Mouse (Mus musculus) heart, adult 18-20 months (tissue): Measurements from ENCODE around the gene Bcl2l15. TPM values are rescaled to one million over a fixed set of nuclear protein-coding genes. Genes with fewer than 3 reads are reported as not detected.
"Not testable (repeated sequence)": the region's sequence is repeated elsewhere in the genome, so short reads cannot be mapped to it uniquely, and the experiment has no call there.

Experiments
- DNase-seq, 2 experiments: peaks; one replicate each; pipeline ENCODE4 v3.0.0; 2021 to 2022; ENCODE audit warnings: mixed read lengths in 1 of 2
- total RNA-seq, 2 experiments: library from RNA; stranded (reverse); gene quantifications; 2 replicates each; pipeline ENCODE4 v1.2.3; 2021

Gene Bcl2l15
- total RNA-seq, 2 experiments from 2014 or later = not detected

GRCm38 (mm10) chr3:103831146-103831545, 1.3 kb upstream of the Bcl2l15 start:
- DNase-seq = peak in 1 of 2 experiments; percentile 7

GRCm38 (mm10) chr3:103834001-103834400, 1.6 kb downstream of the Bcl2l15 start:
- DNase-seq = no peak

DNA sequence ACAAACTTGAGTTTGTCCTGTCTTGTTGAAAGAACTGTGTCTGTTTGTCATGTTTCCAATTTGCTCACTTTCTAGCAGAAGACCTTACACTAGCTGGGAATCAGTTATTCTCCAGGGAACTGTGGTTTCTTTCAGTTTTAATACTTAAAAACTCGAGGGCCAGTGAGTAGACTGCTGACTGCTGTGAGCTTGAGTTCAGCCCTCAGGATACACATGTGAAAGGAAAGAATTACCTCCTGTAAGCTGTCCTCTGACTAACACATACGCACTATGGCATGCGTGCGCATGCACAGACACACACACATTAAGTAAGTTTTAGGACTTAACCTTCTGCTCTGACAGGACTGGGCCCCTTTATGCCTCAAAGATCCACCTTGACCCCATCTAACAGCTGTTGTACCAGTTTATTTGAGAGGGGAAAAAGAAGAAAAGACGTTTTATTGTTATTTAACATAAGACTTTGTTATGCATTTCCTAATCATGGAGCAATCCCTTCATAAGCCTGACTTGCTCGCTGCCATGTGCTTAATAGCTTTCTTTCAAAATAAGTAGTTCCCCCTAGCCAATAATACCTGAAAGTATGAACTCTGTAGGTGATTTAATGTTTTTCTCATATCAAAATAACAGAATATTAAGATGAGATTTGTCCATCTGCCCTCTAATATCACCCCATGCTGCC, 3.0 kb downstream of the Bcl2l15 start:
- DNase-seq = no peak

- DNase-seq = no peak
Measured at GRCm38 (mm10) chr3:103835951-103836310, 3.5 kb downstream of the Bcl2l15 start.

DNA sequence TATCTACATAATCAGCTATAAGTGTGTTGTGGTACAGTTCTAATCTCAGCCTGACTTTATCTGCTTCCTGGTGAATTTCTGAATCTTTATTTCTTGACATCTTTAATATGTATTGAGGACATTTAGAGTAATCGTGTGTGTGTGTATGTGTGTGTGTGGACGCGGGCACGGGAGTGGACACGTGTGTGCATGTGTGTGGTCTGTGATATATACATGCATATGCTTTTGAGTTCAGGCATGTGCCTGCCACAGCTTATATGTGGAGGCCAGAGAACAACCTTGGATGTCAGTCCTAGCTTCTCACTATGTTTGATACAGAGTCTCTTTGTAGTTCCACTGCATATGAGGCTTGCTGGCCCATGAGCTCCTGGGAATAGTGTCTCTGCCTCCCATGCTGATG, 4.1 kb downstream of the Bcl2l15 start:
- DNase-seq = no peak

GRCm38 (mm10) chr3:103839711-103840110, 7.3 kb downstream of the Bcl2l15 start:
- DNase-seq = no peak

- DNase-seq = not testable (repeated sequence)
Measured at GRCm38 (mm10) chr3:103840195-103840594, 7.8 kb downstream of the Bcl2l15 start.

DNA sequence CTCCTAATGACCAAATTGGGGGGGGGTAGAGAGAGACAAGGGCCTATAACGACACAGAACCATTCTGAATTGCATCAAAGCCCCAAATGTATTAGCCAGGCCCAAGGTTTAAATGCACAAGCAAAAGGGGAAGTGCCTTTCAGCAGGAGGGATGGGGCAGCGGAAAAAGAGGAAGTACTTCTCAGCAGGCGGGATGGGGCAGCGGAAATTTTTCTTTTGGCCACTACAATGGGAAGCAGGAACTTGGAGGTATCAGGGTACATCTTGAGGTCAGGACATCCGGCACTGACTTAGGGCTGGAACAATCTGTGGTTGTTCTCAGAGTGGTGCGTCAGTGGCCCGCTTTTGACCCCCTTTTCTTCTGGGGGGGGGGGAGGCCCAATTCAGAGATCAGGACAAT, 8.5 kb downstream of the Bcl2l15 start:
- DNase-seq = not testable (repeated sequence)

- no peak for DNase-seq
Measured at GRCm38 (mm10) chr3:103850644-103851363, 18.4 kb downstream of the Bcl2l15 start.

DNA sequence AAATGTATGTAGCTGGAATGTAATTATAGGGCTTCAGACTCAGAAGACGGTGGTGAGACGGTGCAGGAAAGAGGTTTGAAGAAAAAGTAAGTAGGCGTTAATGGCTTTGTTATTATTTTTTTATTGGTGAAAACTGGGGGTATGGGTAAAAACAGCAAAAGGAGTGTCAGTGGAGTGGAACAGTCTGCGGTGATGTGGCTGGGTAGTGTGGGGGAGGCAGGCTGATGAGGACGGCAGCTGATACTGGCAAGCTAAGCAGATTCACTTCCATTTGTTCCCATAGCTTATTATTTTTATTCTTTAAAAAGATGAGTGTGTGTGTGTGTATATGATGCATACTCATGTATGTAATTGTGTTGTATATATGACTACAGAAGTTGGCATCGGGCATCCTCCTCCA, 19.1 kb downstream of the Bcl2l15 start:
- DNase-seq = no peak

- DNase-seq = no peak
Measured at GRCm38 (mm10) chr3:103851882-103852281, 19.5 kb downstream of the Bcl2l15 start.

GRCm38 (mm10) chr3:103852565-103853299, 20.3 kb downstream of the Bcl2l15 start:
- DNase-seq = peak; percentile 41 to 53

DNA sequence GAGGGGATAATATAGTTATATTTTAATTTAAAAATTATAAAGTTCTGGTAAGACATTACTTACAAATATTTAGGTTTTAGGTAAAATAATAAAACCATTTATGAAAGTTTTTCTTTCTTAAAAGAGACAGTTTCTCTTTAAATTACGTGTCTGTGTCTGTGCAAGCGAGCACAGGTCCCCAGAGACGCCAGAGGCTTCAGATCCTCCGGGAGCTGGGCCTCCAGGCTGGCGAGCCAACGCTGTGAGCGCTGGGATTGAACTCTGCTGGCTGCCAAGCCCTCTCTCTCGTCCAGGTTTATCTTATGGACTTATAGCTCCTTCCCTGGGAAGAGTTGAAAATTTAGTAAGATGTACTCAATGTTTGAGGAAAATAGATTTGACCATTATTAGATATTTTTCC, 21.4 kb downstream of the Bcl2l15 start:
- no peak for DNase-seq

DNA sequence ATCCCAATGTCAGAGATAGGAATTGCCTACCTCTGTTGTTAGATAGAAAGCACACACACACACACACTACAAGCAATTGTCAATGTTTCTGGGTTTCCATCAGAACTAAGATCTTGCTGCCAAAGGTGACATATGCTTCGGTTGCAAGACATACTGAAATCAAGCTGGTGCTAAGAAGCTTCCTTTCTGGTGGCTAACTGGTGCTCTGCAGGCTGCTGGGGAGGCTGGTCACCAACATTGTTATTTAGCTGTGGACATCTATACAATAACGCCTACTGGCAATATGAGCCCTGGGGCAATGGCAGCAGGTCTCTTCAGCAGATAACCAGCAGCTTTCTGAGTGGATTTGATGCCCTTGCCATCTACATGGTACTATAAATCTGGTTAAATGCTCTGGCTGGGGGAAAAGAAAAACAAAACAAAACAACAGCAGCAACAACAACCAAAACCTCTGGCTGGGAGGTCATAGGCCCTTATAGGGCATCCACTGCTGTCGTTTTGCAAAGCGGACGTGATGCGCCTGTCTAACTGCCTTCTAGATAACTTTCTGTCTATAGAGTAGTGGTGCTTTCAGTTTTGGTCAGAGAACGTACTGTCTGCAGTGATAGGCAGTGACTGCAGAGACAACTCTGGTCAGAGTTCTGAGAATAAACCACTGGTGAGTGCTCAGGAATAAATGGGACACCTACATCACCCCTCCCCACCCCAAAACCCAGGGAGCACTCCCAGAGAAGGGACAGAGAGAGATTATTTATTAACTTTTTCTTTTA, 24.8 kb downstream of the Bcl2l15 start:
- no peak for DNase-seq

DNA sequence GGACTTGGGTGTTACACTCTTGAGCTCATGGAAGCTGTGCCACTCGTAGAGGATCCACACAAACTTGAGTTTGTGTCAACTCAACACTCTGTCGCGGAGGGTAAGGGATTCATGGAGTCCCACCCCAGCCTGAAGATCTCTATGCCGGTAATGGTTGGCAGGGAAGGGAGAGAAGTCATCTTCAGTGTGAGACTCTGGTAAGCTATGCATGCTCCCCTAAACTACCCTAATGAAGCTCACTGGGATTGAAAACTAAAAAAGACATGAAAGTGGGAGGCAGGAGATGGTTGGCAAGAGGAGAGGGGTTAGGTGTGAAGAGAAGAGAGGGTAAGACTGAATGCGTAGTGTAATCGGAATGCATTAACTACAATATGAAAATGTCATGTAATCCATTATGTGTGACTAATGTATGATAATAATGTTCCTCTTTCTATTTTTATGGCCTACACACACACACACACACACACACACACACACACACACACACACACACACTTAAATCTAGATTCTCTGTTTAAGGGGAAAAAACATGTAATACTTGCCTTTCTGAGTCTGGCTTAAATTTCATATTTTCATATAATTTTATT, 25.7 kb downstream of the Bcl2l15 start:
- no peak for DNase-seq

GRCm38 (mm10) chr3:103858881-103859801, 26.7 kb downstream of the Bcl2l15 start, which contains the start of gene Ptpn22:
Gene Ptpn22, plus strand, starts transcription at chr3:103859795.
- peak; percentile 19 to 69 for DNase-seq

DNA sequence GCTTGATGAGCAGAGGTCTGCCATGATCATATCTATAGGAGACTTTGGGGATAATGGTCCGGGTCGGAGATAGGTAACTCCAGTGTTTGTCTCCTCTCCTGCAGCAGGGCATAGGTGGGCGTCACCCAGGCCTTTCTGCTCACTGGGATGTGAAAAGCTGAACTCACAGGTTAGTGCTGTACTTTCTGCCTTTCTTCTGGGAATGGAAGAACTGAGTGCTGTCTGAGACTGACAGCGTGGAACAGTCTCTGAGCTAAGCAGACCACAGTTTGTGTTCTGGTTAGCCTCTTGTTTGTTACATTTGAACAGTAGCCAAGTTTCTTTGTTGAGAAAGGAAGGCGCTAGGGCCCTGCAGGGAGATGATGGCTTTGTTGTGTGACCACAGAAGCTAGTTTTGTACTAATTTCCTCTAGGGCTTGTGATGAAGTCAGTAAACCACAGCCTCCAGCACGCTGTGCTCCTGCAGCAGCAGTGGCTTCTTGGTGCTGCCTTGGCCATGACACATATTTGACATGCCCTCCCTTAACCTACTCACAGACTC, 27.5 kb downstream of the Bcl2l15 start:
- peak; percentile 57 to 74 for DNase-seq

GRCm38 (mm10) chr3:103862721-103863220, 30.4 kb downstream of the Bcl2l15 start:
- DNase-seq = no peak

- DNase-seq = no peak
Measured at GRCm38 (mm10) chr3:103864200-103864599, 31.8 kb downstream of the Bcl2l15 start.

DNA sequence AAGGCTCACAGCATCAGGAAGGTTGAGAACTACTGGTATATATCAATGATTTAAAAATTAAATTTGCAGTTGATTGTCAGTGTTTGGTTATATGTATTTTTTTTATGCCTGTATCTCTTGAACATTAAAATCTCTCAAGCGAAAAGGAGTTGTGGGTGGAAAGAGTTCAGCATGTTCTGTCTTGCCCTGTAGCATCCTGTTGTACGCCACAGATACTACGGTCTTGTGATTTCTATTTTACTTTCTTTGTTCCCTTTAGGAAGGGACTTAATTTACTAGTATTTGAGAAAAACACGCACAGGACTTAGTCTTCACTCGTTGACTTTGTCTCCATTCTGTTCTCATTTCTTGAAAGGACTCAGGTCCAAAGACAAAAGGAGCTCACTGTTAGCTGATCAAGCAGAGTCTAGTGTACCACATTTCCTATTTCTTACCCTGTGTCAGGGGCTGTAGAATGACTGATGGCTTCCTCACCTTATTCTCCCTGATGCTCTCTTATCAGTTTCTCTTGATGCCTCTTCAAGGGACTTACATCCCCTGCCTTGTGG, 35.1 kb downstream of the Bcl2l15 start:
- DNase-seq = no peak
